Mouse (Mus musculus) small intestine, adult 2 months (tissue): ENCODE measurements around the gene Tmem219.

Experiments used
- CTCF ChIP-seq: fragments of 200-500 bp; IDR thresholded peaks from 2 replicates; pipeline ENCODE4 v1.5.1; 2012; ENCODE audit warnings: low read depth, mild to moderate bottlenecking, control low read depth, inconsistent platforms, low read length, moderate library complexity, mixed read lengths; ENCODE audit not compliant: insufficient replicate concordance, insufficient read length; ENCODE audit errors: extremely low read depth
- POLR2A ChIP-seq: fragments of 200-500 bp; IDR thresholded peaks from 2 replicates; pipeline ENCODE4 v1.6.1; 2012; ENCODE audit warnings: low read depth, mild to moderate bottlenecking, control low read depth, inconsistent platforms, low read length, moderate library complexity

DNA sequence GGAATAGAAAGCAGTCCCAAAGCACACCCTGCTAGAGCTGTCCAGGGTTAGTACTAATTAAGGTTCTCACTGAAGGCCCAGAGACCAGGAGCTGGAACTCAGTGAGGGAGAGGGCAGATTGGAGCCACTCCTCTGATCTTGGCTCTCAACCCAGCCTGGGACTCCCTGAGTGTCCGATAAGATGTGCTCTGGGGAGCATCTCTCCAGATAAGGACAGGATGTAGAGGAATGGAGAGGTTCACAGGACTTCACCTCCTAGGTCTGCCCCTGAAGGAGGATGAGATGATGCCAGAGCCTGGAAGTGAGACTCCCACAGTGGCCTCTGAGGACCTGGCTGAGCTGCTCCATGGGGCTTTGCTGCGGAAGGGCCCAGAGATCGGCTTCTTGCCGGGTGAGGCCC is 29.0 kb upstream of the Tmem219 start:
- TF ChIP-seq CTCF (no peak), POLR2A (no peak)
